Mouse (Mus musculus): ENCODE measurements around the gene Itpripl1. TPM values are rescaled to one million over a fixed set of nuclear protein-coding genes. Genes with fewer than 3 reads are reported as not detected.
"Not testable (repeated sequence)": the region's sequence is repeated elsewhere in the genome, so short reads cannot be mapped to it uniquely, and the experiment has no call there.

Itpripl1 gene
- total RNA-seq, 4 experiments from 2014 or later: 8.9 to 13.5 (median 13.3) TPM

- no peak for DNase-seq (ENCODE audit: low spot score)
Measured at GRCm38 (mm10) chr2:127092000-127092399, 51.2 kb downstream of the Itpripl1 start.

GRCm38 (mm10) chr2:127090151-127090550, 53.1 kb downstream of the Itpripl1 start:
- not testable (repeated sequence) for DNase-seq (ENCODE audit: low spot score)

Other genes with a start within 250 kb of the Itpripl1 start
- gene Sppl2a, start 210.2 kb downstream of the Itpripl1 start, total RNA-seq (2022): 10 to 100 TPM; 47.5 to 59.2 (median 53.3) TPM
- gene Ap4e1, start 134.7 kb downstream of the Itpripl1 start, total RNA-seq (2022): 1 to 10 TPM; 5.1 to 5.9 (median 5.7) TPM
- gene Blvra, start 72.8 kb downstream of the Itpripl1 start, total RNA-seq (2022): 10 to 100 TPM; 15.5 to 21.9 (median 19.3) TPM
- gene Ncaph, start 9.5 kb downstream of the Itpripl1 start, total RNA-seq (2022): 1 to 10 TPM in 1 of 4 experiments, under 1 TPM in 3; 0.52 to 1.4 (median 0.52) TPM
- under 1 TPM in 3 of 4 experiments, not detected in 1; 0.28 to 0.38 (median 0.28) TPM for gene 1810024B03Rik, start 64.8 kb upstream of the Itpripl1 start, total RNA-seq (2022)
- gene Snrnp200, start 64.9 kb upstream of the Itpripl1 start, total RNA-seq (2022): 10 to 100 TPM; 61.1 to 72.6 (median 67.5) TPM
- 10 to 100 TPM; 57.8 to 73.8 (median 70.6) TPM for gene Ciao1, start 104.4 kb upstream of the Itpripl1 start, total RNA-seq (2022)
- 10 to 100 TPM; 23.9 to 27.7 (median 27.2) TPM for gene Tmem127, start 104.5 kb upstream of the Itpripl1 start, total RNA-seq (2022)
- 100 to 1,000 TPM; 162 to 173 (median 169) TPM for gene Stard7, start 126.8 kb upstream of the Itpripl1 start, total RNA-seq (2022)
- 1 to 10 TPM in 2 of 4 experiments, under 1 TPM in 2; 0.27 to 1.6 (median 0.69) TPM for gene Dusp2, start 192.7 kb upstream of the Itpripl1 start, total RNA-seq (2022)
- not detected for gene Astl, start 195.2 kb upstream of the Itpripl1 start, total RNA-seq (2022)
- gene Adra2b, start 219.8 kb upstream of the Itpripl1 start, total RNA-seq (2022): under 1 TPM; 0.41 to 0.78 (median 0.70) TPM

Data from heart, adult 8-10 months (tissue).